Mouse (Mus musculus): Measurements from ENCODE around the gene Mrpl12. TPM values are rescaled to one million over a fixed set of nuclear protein-coding genes. Genes with fewer than 3 reads are reported as not detected.

Gene Mrpl12
- total RNA-seq, 2 experiments from 2014 or later, result 229 to 250 TPM

Other genes with a start within 250 kb of the Mrpl12 start
- 1,000 to 10,000 TPM in 1 of 2 experiments, 100 to 1,000 TPM in 1; 930 to 1,002 TPM for gene Actg1, start 136.1 kb upstream of the Mrpl12 start, total RNA-seq (2021)
- under 1 TPM in 1 of 2 experiments, not detected in 1; 0.34 TPM for gene Fscn2, start 123.1 kb upstream of the Mrpl12 start, total RNA-seq (2021)
- gene Faap100, start 105.8 kb upstream of the Mrpl12 start, total RNA-seq (2021), result 10 to 100 TPM; 31.4 to 34.4 TPM
- gene Nploc4, start 46.9 kb upstream of the Mrpl12 start, total RNA-seq (2021), result 10 to 100 TPM; 63.3 to 63.8 TPM
- gene Tspan10, start 42.0 kb upstream of the Mrpl12 start, total RNA-seq (2021), result 1 to 10 TPM; 3.0 to 4.0 TPM
- gene Pde6g, start 31.1 kb upstream of the Mrpl12 start, total RNA-seq (2021), result under 1 TPM; 0.18 to 0.55 TPM
- gene Oxld1, start 26.5 kb upstream of the Mrpl12 start, total RNA-seq (2021), result 10 to 100 TPM; 25.1 to 26.1 TPM
- gene Ccdc137, start 26.5 kb upstream of the Mrpl12 start, total RNA-seq (2021), result 10 to 100 TPM in 1 of 2 experiments, 1 to 10 TPM in 1; 8.7 to 10.3 TPM
- 10 to 100 TPM; 13.7 to 17.0 TPM for gene Arl16, start 17.0 kb upstream of the Mrpl12 start, total RNA-seq (2021)
- 10 to 100 TPM; 43.7 to 45.7 TPM for gene Slc25a10, start 7.2 kb downstream of the Mrpl12 start, total RNA-seq (2021)
- gene Gcgr, start 46.1 kb downstream of the Mrpl12 start, total RNA-seq (2021), result 1 to 10 TPM; 1.7 to 1.8 TPM
- 10 to 100 TPM; 76.5 to 82.6 TPM for gene Mcrip1, start 65.1 kb downstream of the Mrpl12 start, total RNA-seq (2021)
- gene Ppp1r27, start 66.5 kb downstream of the Mrpl12 start, total RNA-seq (2021), result under 1 TPM in 1 of 2 experiments, not detected in 1; 0.83 TPM
- 100 to 1,000 TPM; 353 to 365 TPM for gene P4hb, start 88.6 kb downstream of the Mrpl12 start, total RNA-seq (2021)
- 100 to 1,000 TPM; 296 to 308 TPM for gene Arhgdia, start 97.0 kb downstream of the Mrpl12 start, total RNA-seq (2021)
- gene Alyref, start 113.8 kb downstream of the Mrpl12 start, total RNA-seq (2021), result 100 to 1,000 TPM; 134 TPM
- gene Anapc11, start 113.8 kb downstream of the Mrpl12 start, total RNA-seq (2021), result 100 to 1,000 TPM; 117 to 118 TPM
- gene Npb, start 123.9 kb downstream of the Mrpl12 start, total RNA-seq (2021), result 1 to 10 TPM; 2.4 to 2.5 TPM
- 10 to 100 TPM; 56.8 to 58.1 TPM for gene Pcyt2, start 133.3 kb downstream of the Mrpl12 start, total RNA-seq (2021)
- 10 to 100 TPM; 10.2 to 11.7 TPM for gene Sirt7, start 140.6 kb downstream of the Mrpl12 start, total RNA-seq (2021)
- 10 to 100 TPM; 23.4 to 25.8 TPM for gene Mafg, start 149.0 kb downstream of the Mrpl12 start, total RNA-seq (2021)
- gene Pycr1, start 159.2 kb downstream of the Mrpl12 start, total RNA-seq (2021), result 1 to 10 TPM; 7.9 to 8.0 TPM
- 10 to 100 TPM; 26.3 to 28.1 TPM for gene Myadml2, start 163.5 kb downstream of the Mrpl12 start, total RNA-seq (2021)
- gene Notum, start 176.6 kb downstream of the Mrpl12 start, total RNA-seq (2021), result under 1 TPM; 0.16 to 0.26 TPM
- gene Aspscr1, start 188.4 kb downstream of the Mrpl12 start, total RNA-seq (2021), result 10 to 100 TPM; 62.7 to 64.0 TPM
- gene Cenpx, start 229.1 kb downstream of the Mrpl12 start, total RNA-seq (2021), result 10 to 100 TPM; 39.5 to 41.8 TPM
- gene Lrrc45, start 229.3 kb downstream of the Mrpl12 start, total RNA-seq (2021), result 10 to 100 TPM; 11.0 to 11.3 TPM
- 1 to 10 TPM; 1.5 to 1.8 TPM for gene Rac3, start 236.9 kb downstream of the Mrpl12 start, total RNA-seq (2021)
- 1 to 10 TPM; 3.6 to 4.5 TPM for gene Dcxr, start 242.7 kb downstream of the Mrpl12 start, total RNA-seq (2021)
- 1 to 10 TPM; 3.0 to 3.9 TPM for gene Cbr2, start 247.5 kb downstream of the Mrpl12 start, total RNA-seq (2021)

Data from heart, postnatal 4 days (tissue).